Mouse (Mus musculus) cerebellum, postnatal 14 days (tissue): ENCODE results near the gene Mroh2a.

Source experiments
- DNase-seq, 2 experiments: peaks; one replicate each; pipeline ENCODE4 v3.0.0; 2021; ENCODE audit warnings: mixed read lengths in 2 of 2

Gene Mroh2a

GRCm38 (mm10) chr1:88297480-88298258, 70.9 kb downstream of the Mroh2a start:
- DNase-seq, result no peak

- DNase-seq, result no peak
These were observed 72.1 kb downstream of the Mroh2a start for GRCm38 (mm10) chr1:88298686-88299528.

DNA sequence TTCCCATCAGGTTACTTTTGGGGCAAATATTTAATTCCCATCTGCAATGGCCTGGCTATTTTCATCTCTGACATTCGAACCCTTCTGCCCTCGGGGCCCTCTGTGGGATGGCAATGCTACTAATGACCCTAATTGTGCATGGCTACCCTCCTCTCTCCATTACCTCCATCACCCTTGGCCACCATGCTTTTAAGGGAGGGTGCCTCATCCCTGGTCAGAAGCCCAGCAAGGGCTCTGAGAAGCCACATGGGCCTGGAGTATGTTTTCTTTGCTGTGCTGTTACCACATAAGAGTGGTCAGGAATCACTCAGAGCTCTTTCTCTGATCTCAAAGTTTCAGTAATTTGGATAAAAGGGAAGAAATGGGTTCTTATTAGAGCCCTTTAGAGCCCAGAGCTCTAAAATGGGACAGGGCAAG, 72.8 kb downstream of the Mroh2a start:
- DNase-seq, result no peak

GRCm38 (mm10) chr1:88300301-88301050, 73.7 kb downstream of the Mroh2a start:
- DNase-seq, result no peak

GRCm38 (mm10) chr1:88301121-88302014, 74.6 kb downstream of the Mroh2a start:
- no peak for DNase-seq

DNA sequence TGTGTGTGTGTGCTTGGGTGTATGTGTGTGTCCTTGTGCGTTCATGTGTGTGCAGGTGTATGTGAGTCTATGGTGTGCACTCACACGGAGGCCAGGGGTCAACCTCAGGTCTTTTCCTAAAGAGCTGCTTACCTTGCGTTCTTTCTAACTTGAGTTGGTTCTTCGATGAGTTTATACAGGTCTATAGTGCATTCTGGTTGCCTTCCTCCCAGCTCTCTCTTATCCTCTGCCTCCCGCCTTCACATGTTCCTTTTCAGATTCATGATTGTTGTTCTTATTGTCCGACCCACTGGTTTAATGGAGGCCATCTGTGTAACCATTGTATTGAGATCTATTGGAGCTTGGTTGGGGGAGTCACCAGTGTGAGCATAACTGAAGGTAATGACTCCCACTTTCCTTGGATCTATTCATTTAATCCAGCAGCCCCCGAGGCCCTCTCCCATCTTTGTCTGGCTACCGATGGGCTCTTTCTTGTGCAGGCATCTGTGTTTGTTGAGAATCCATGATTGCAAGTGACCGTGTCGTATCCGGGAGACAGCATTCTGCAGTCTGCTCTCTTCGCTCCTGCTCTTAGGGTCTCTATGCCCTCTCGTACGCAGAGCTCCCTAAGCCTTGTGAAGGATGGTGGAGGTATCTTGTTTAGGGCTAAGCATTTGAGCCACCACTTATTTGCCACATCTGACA, 75.4 kb downstream of the Mroh2a start:
- DNase-seq, result no peak

- DNase-seq, result no peak
These were observed 77.0 kb downstream of the Mroh2a start for GRCm38 (mm10) chr1:88303762-88304161.

DNA sequence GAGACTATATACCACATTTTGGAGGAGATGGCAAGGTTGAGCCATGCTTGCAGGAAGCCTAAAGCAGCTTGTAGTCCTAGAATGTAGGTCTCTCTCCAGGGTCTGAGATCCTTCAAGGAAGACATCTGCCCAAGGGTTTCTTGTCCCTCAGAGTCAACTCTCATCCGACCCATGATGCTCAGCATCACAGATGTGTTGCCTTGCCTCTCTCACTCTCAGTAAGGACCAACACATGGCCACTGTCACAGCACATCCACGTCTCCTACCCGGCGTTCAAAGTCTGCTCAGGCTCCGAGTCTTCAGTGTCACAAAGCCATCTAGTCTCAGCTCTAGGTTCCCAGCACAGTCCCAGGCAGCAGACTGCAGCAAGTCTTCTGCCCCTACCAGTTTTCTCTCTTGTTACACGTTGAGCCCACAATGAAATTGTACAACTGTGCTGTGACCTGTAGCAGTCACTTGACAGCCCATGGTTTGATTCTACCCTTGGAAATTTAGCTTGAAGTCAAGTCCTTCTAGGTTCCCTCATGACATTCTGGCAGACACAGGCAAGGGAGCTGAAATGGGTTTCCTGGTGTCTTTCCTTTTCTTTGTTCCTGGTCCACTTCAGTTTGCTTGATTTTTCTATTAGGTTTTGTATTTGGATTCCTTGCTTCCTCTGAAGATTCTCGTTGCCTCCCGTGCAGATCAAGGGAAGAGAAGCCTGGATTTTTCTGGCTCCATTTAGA, 77.6 kb downstream of the Mroh2a start:
- no peak for DNase-seq

- DNase-seq, result no peak
These were observed 78.4 kb downstream of the Mroh2a start for GRCm38 (mm10) chr1:88305018-88305795.

- DNase-seq, result no peak
These were observed 79.8 kb downstream of the Mroh2a start for GRCm38 (mm10) chr1:88306543-88306942.

GRCm38 (mm10) chr1:88307180-88307579, 80.4 kb downstream of the Mroh2a start:
- DNase-seq, result no peak

- DNase-seq, result no peak
These were observed 82.2 kb downstream of the Mroh2a start for GRCm38 (mm10) chr1:88309020-88309419.

- DNase-seq, result no peak
These were observed 83.1 kb downstream of the Mroh2a start for GRCm38 (mm10) chr1:88309905-88310304.

DNA sequence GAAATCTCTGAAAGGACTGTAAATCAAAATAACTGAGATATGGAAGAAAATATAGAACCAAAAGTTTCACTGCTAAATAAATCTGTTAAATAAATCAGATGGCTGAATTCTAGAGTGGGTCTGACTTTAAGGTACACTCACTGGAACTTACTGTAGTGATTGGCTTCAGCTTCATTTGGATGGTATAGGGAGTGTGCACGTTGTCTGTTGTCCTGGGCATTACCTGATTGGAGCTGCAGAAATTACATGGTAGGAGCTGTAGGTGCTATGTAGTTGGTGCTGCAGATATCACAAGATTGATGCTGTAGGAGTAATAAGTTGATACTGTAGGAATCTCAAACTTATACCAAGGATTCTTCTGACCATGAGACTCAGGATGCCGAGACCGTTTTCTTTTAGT, 83.6 kb downstream of the Mroh2a start:
- DNase-seq, result no peak
